Mouse (Mus musculus) limb, embryonic 11.5 days (tissue): ENCODE results near the gene Nup155. TPM values are rescaled to one million over a fixed set of nuclear protein-coding genes. Genes with fewer than 3 reads are reported as not detected.
"Not testable (repeated sequence)": the region's sequence is repeated elsewhere in the genome, so short reads cannot be mapped to it uniquely, and the experiment has no call there.

Experiments
- ATAC-seq: fragments of 200-750 bp; cut with Nextera tagmentation; 2 replicates; pipeline ENCODE4 v1.8.0; 2017; ENCODE audit warnings: low read depth; ENCODE audit not compliant: insufficient number of reproducible peaks, low FRiP score, low TSS enrichment
- DNase-seq: peaks from one replicate; pipeline ENCODE4 v3.0.0-alpha.2; 2015; ENCODE audit warnings: low spot score
- H3K27ac ChIP-seq: fragments of 300-500 bp; sonication (generic); replicated peaks from 2 replicates; pipeline ENCODE4 v1.5.1; 2014; ENCODE audit warnings: low read depth, mild to moderate bottlenecking, low read length
- H3K27me3 ChIP-seq: fragments of 300-500 bp; sonication (generic); 2 replicates; pipeline ENCODE4 v1.6.1; 2014; ENCODE audit warnings: mild to moderate bottlenecking, low read length, mixed read lengths; ENCODE audit not compliant: control insufficient read depth, insufficient read depth
- H3K36me3 ChIP-seq: fragments of 300-500 bp; sonication (generic); 2 replicates; pipeline ENCODE4 v1.6.1; 2014; ENCODE audit warnings: mild to moderate bottlenecking, low read length, moderate library complexity, mixed read lengths; ENCODE audit not compliant: control insufficient read depth, insufficient read depth
- H3K4me1 ChIP-seq: fragments of 300-500 bp; sonication (generic); 2 replicates; pipeline ENCODE4 v1.6.1; 2014; ENCODE audit warnings: low read length, mixed read lengths; ENCODE audit not compliant: control insufficient read depth, insufficient read depth
- H3K4me2 ChIP-seq: fragments of 300-500 bp; sonication (generic); 2 replicates; pipeline ENCODE4 v1.6.1; 2014; ENCODE audit warnings: low read depth, mild to moderate bottlenecking, moderate library complexity; ENCODE audit not compliant: severe bottlenecking
- H3K4me3 ChIP-seq: fragments of 300-500 bp; sonication (generic); 2 replicates; pipeline ENCODE4 v1.5.1; 2014; ENCODE audit warnings: low read depth, low read length
- H3K9ac ChIP-seq: fragments of 300-500 bp; sonication (generic); 2 replicates; pipeline ENCODE4 v1.6.1; 2014; ENCODE audit warnings: mild to moderate bottlenecking, low read length
- H3K9me3 ChIP-seq: fragments of 300-500 bp; sonication (generic); 2 replicates; pipeline ENCODE4 v1.6.1; 2016; ENCODE audit warnings: low read length; ENCODE audit not compliant: control insufficient read depth
- WGBS: fragments of 180-500 bp; shearing (Covaris S2); extraction: QIAGEN DNeasy Blood & Tissue Kit; methylation state at CpG from one replicate; pipeline ENCODE4 v1.1.7; 2014; 5-methylcytosine and 5-hydroxymethylcytosine counted together
- polyA plus RNA-seq: library from polyadenylated mRNA; unstranded; fragments of >200 nt; fragmentation: Nextera tagmentation; extraction: Ambion mirVana; gene quantifications from 2 replicates; pipeline ENCODE4 v1.2.1, GENCODE M21; 2014

The Nup155 gene
- polyA plus RNA-seq, 1 experiment from 2014 or later = 28.4 TPM

- no peak for ATAC-seq
Observed at GRCm38 (mm10) chr15:8097853-8098252, 11.2 kb upstream of the Nup155 start.

GRCm38 (mm10) chr15:8098774-8099749 lies 10.0 kb upstream of the Nup155 start, which contains the start of gene Wdr70:
Gene Wdr70, minus strand, starts transcription at chr15:8099209.
- Histone ChIP-seq H3K4me1 (0 out of 2 replicates have a peak, but pooled peaks cover 2% of the 10 kb centered on the region), H3K27me3 (no peaks in the 10 kb centered on the region), H3K4me2 (peak within 1 kb of the TSS; percentile 51), H3K4me3 (peak within 1 kb of the TSS; percentile 79), H3K27ac (no peak within 1 kb of the TSS), H3K9me3 (no peaks in the 10 kb centered on the region), H3K9ac (peak within 1 kb of the TSS; percentile 68), H3K36me3 (peaks cover 5% of the 10 kb centered on the region; the same call in 1 of the 2 replicates)
- 2% methylated on average over 56 of the region's 56 CpGs for WGBS
- DNase-seq (peak; percentile 99), ATAC-seq (peak; percentile 88)

More at GRCm38 (mm10) chr15:8097853-8098252, 11.2 kb upstream of the Nup155 start:
- H3K4me2 ChIP-seq = peak overlapping the region; percentile 15
- WGBS = 21% methylated on average over 7 of the region's 7 CpGs
- peaks cover 5% of the 10 kb centered on the region; the same call in 1 of the 2 replicates for H3K36me3 ChIP-seq
- no peaks in the 10 kb centered on the region for H3K9me3 ChIP-seq
- 0 out of 2 replicates have a peak, but pooled peaks cover 2% of the 10 kb centered on the region for H3K4me1 ChIP-seq
- no peak overlapping the region for H3K9ac ChIP-seq
- H3K27me3 ChIP-seq = no peaks in the 10 kb centered on the region
- peak; percentile 65 for DNase-seq
- no peak overlapping the region for H3K27ac ChIP-seq
- H3K4me3 ChIP-seq = no peak overlapping the region; the same call in 1 of the 2 replicates

DNA sequence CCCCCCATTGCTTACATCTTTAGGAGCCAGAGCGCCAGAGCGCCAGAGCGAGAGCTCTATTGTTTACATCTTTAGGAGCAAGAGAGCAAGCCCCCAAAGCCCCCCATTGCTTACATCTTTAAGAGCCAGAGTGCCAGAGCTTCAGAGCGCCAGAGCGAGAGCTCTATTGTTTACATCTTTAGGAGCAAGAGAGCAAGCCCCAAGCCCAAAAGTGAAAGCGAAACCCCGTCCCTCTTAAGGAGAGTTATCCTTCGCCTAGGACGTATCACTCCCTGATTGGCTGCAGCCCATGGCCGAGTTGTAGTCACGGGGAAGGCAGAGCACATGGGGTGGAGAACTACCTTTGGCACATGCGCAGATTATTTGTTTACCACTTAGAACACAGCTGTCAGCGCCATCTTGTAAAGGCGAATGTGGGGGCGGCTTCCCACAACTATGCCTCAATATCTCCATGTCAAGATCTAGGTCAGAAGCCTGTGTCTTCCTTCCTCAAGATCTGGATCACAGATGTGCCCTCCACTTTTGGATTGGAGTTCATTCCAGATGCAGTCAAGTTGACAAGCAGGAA lies 7.0 kb upstream of the Nup155 start:
- H3K9ac ChIP-seq, H3K4me1 ChIP-seq, ATAC-seq, H3K27me3 ChIP-seq, H3K4me3 ChIP-seq, H3K9me3 ChIP-seq, H3K27ac ChIP-seq, DNase-seq, H3K4me2 ChIP-seq, H3K36me3 ChIP-seq: not testable (repeated sequence)
- 91% methylated on average over 13 of the region's 15 CpGs for WGBS

DNA sequence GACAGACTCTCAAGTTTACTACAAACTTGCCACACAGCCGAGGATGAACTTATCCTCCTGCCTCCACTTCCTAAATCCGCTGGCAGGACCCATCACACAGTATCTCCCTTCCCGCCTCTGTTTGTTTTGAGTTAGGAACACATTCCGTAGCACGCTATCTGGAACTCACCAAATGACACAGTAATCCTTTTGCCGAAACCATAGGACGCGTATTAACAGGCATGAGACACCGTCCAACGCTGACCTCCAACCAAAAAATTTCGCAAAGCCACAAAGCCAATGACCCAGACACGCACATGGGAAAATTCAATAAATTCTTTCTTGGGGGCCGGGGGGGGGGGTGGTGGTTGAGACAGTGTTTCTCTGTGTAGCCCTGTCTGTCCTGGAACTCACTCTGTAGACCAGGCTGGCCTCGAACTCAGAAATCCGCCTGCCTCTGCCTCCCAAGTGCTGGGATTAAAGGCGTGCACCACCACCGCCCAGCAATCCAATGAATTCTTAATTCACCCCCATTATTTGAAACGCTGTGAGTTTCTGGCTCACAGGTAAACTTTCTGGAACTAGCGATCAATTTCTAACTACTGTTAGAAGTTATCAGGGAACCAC lies 610 bp upstream of the Nup155 start:
- DNase-seq (no peak), ATAC-seq (0 out of 2 replicates have a peak, but pooled peaks have one; percentile 19)
- Histone ChIP-seq H3K4me1 (peaks cover 2% of the 10 kb centered on the region; the same call in 1 of the 2 replicates), H3K4me3 (peak overlapping the region; percentile 85), H3K9ac (peak overlapping the region; percentile 55), H3K36me3 (no peaks in the 10 kb centered on the region; the same call in 1 of the 2 replicates), H3K9me3 (no peaks in the 10 kb centered on the region), H3K27me3 (no peaks in the 10 kb centered on the region), H3K27ac (no peak overlapping the region), H3K4me2 (peak overlapping the region; percentile 43)
- WGBS = 62% methylated on average over 19 of the region's 19 CpGs

- Histone ChIP-seq H3K9ac (peak overlapping the region; percentile 63), H3K9me3 (no peaks in the 10 kb centered on the region), H3K27me3 (no peaks in the 10 kb centered on the region), H3K4me3 (peak overlapping the region; percentile 85), H3K4me2 (peak overlapping the region; percentile 79), H3K36me3 (peaks cover 2% of the 10 kb centered on the region; the same call in 1 of the 2 replicates), H3K27ac (no peak overlapping the region), H3K4me1 (peaks cover 2% of the 10 kb centered on the region; the same call in 1 of the 2 replicates)
- ATAC-seq = no peak
- no peak for DNase-seq
- WGBS = 4% methylated on average over 8 of the region's 8 CpGs
Observed at GRCm38 (mm10) chr15:8109782-8110181, 709 bp downstream of the Nup155 start.

GRCm38 (mm10) chr15:8129281-8129680 lies 20.2 kb downstream of the Nup155 start:
- Histone ChIP-seq H3K4me2 (no peak overlapping the region), H3K9me3 (no peaks in the 10 kb centered on the region), H3K27me3 (no peaks in the 10 kb centered on the region), H3K36me3 (peaks cover 19% of the 10 kb centered on the region; the same call in 1 of the 2 replicates), H3K4me1 (no peaks in the 10 kb centered on the region), H3K4me3 (no peak overlapping the region), H3K9ac (no peak overlapping the region), H3K27ac (no peak overlapping the region)
- ATAC-seq (no peak), DNase-seq (no peak)
- 80% methylated on average over 1 of the region's 1 CpGs for WGBS

- Histone ChIP-seq H3K9me3 (no peaks in the 10 kb centered on the region), H3K9ac (no peak overlapping the region), H3K4me2 (no peak overlapping the region), H3K4me1 (no peaks in the 10 kb centered on the region), H3K4me3 (no peak overlapping the region), H3K36me3 (peaks cover 26% of the 10 kb centered on the region; the same call in 1 of the 2 replicates), H3K27me3 (no peaks in the 10 kb centered on the region), H3K27ac (no peak overlapping the region)
- 98% methylated on average over 3 of the region's 3 CpGs for WGBS
- ATAC-seq (no peak), DNase-seq (no peak)
Observed at GRCm38 (mm10) chr15:8131268-8131667, 22.2 kb downstream of the Nup155 start.

- no peaks in the 10 kb centered on the region for H3K4me1 ChIP-seq
- no peak overlapping the region for H3K27ac ChIP-seq
- ATAC-seq (no peak), DNase-seq (no peak)
- no peak overlapping the region for H3K4me3 ChIP-seq
- H3K9ac ChIP-seq = no peak overlapping the region
- no peaks in the 10 kb centered on the region for H3K27me3 ChIP-seq
- H3K36me3 ChIP-seq = peaks cover 26% of the 10 kb centered on the region; the same call in 1 of the 2 replicates
- no peak overlapping the region for H3K4me2 ChIP-seq
- H3K9me3 ChIP-seq = no peaks in the 10 kb centered on the region
Observed at GRCm38 (mm10) chr15:8131761-8132160, 22.7 kb downstream of the Nup155 start.
